Mouse (Mus musculus) layer of hippocampus, postnatal 25 days (tissue): Measurements from ENCODE around the gene Sc5d. TPM values are rescaled to one million over a fixed set of nuclear protein-coding genes. Genes with fewer than 3 reads are reported as not detected.

Experiments used
- DNase-seq, 2 experiments: peaks; one replicate each; pipeline ENCODE4 v3.0.0; 2022; ENCODE audit warnings: mixed read lengths in 2 of 2, low spot score in 1 of 2; ENCODE audit errors: extremely low spot score in 1 of 2
- total RNA-seq, 2 experiments: library from RNA; stranded (reverse); gene quantifications; 2 replicates each; pipeline ENCODE4 v1.2.3; 2021

Sc5d gene
- 10 to 100 TPM; 54.5 to 65.4 TPM for total RNA-seq

GRCm38 (mm10) chr9:42264145-42264544 lies at the start of gene Sc5d:
Sc5d (minus strand) TSS chr9:42264256.
- peak; percentile 85 to 91 for DNase-seq

- no peak for DNase-seq
Observed at GRCm38 (mm10) chr9:42311311-42311710, 47.3 kb upstream of the Sc5d start.

- no peak for DNase-seq
Observed at GRCm38 (mm10) chr9:42303894-42304293, 39.8 kb upstream of the Sc5d start.

- no peak for DNase-seq
Observed at GRCm38 (mm10) chr9:42301082-42301633, 37.1 kb upstream of the Sc5d start.

DNA sequence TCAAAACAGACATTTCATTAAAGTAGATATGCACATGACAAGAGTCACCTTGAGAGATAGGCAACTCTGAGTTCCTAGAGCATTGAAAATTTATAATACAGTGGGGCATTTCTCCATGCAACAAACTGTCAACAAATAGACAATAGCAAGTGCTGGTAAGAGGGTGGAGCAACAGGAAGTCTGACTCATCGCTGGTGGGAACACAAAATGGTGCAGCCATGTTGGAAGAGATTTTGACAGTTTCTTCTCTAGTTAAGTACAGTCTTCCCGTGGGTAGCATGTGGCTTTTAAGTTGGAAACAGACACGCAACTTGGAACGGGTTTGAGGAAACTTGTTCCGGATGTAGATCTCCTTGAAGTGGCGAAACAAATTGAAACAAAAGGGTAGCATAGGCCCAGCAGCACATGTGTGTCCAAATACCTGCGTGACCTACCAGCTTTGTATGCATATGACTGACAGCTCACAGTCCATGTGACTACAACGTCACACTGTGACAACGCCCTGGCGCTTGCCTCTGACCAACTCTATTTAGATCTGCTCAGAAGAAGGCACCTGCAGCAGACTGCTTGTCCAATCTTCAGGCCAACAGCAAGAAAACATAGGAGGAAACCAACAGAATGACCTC lies 32.4 kb upstream of the Sc5d start:
- no peak for DNase-seq

DNA sequence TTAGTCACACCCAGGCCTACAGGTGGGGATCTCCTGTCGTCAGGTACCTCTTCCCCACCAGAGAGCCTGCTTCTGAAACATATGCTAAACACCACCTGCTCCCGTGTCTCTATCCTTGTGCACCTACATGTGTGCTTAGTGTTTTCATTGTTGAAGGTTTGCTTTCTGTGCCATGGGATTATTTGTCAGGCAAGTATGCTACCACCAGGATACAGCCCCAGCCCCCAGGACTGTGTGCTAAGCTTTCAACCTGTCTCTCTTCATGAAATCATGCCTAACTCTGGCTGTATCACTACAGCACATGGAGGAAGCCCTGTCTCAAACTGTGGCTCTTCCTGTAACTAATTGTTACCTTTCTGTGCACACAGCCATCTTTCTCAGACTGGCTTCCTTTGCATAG lies 30.1 kb upstream of the Sc5d start:
- no peak for DNase-seq

DNA sequence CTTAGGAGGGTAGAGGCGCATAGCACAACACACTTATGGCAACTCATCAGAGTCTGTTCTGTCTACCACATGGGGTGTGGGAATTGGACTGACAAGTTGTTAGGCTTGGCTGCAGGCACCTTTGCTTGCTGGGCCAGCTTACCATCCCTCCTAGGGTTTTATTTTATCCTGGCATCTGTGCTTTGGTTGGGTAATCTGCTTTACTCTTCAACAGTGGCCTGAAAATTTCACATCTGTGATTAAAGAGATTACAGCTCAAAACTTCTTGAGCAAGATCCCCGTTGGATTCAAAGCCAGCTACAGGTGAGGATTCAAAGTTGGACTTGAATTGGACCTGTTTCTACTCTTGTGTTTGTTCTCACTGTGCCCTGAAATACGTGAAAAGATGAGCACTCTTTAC lies 29.5 kb upstream of the Sc5d start:
- no peak for DNase-seq

- no peak for DNase-seq
Observed at GRCm38 (mm10) chr9:42293051-42293450, 29.0 kb upstream of the Sc5d start.

- DNase-seq: no peak
Observed at GRCm38 (mm10) chr9:42279676-42280075, 15.6 kb upstream of the Sc5d start.

DNA sequence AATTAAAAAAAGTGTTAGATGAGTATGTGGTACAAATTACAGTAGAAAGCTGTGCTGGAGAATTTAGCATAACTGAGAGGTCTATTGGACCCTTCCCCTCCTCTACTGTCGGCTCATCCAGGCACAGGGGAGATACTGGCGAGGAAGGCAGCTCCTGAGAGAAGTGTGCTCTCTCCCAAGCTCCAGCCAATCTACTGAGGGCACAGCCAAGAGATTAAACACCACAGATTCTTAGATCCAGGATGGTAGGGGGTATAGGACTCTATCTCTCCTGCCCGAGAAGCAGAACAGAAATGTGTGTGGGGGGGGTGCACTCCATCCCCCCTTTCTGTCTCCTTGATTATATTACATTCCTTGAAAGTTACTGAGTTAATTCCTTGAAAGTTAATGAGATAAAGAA lies 14.0 kb upstream of the Sc5d start:
- DNase-seq: no peak

DNA sequence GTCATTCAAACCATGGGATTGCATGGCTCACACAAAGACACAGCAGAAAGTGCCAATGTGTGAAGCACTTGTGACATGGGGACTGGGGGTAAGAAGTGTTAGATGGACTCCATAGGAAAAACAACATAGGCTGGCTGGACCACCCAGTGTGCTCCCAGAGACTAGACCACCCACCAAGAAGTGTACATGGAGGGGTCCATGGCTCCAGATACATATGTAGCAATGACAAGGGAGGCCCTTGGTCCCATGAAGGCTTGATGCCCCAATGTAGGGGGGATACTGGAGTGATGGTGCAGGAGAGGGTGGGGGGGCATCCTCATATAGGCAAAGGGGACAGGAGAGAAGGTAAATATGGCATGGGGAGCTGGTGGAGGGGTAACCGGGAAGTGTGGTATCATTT lies 13.6 kb upstream of the Sc5d start:
- no peak for DNase-seq

- DNase-seq: no peak
Observed at GRCm38 (mm10) chr9:42277162-42277561, 13.1 kb upstream of the Sc5d start.

DNA sequence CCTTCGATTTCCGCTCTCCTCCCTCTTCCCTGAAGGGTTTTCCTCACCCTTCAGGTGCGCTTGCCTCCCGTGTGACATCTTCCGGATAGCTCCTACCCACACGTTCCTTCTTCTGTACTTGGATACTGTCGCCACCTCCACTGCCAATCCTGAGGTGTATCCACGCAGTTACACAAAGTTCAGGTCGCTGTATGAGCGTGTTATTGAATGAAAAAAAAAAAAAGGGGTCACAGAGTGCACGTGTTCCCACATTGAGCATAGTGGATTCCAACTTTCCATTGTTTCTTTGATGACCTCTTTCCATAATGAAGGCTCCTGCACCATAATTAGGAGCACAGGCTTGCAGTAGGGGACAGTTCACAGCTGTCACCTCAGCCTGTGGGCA lies 11.7 kb upstream of the Sc5d start:
- DNase-seq: no peak

- no peak for DNase-seq
Observed at GRCm38 (mm10) chr9:42275027-42275760, 11.1 kb upstream of the Sc5d start.

DNA sequence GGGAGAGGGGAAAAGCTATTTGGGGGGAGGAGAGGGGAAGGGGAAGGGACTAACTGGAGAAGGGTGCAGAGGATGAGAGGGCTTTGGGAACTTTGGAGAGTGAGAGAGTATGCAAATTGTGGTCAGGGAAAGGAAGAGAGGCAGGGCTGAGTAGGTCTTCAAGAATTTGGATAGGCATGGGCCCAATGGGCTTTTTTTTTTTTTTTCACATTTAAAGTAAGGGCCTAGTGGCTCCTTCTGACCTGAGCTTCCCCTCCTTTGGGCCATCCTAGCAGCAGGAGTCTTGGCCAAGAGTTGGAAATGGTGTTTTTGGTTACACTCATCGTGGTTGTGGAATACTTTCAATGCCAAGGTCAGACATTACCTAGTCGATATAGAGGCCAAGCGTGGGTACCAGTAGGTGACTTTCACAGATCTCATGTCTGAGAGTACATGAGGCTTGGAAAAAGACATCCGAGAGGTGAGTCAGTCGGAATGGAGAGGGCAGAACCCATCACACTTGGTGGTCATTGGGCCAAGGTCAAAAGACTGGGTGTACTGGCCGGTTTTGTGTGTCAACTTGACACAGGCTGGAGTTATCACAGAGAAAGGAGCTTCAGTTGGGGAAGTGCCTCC lies 9.7 kb upstream of the Sc5d start:
- DNase-seq: no peak

DNA sequence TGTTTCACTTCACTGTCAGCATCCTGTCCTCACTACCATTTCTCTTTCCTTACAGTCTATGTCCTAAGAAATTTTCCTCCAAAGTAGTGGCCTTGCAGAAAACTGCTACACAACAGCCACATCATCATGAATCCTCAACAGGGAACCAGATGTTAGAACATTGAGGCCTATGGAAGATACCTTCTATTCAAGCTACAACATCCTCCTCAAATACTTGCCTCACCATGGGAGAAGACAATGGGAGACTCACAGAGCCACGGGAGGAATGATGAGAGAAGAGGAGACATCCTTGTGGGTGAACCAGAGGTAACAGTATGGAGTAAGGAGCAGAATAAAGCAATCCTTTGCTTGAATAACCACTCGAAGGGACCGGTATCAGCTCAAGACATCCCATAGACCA lies 9.1 kb upstream of the Sc5d start:
- DNase-seq: no peak

DNA sequence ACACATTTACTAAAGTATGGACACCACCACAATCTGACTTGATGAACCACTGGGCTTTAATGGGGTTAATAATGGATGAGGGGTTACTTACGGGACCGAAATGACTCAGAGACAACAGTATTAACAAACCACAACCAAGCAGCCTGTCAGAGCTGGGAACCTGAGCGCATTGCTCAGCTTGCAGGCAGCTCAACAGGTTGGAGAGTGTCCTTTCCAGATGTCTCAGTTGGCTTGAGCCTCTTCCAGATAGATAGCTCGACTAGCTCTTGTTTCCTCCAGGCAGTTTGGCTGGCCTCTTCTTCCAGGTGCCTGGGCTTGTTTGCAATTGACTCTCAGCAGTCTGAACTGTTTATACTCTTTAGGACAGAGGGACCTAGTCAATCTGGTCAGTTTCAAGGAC lies 8.6 kb upstream of the Sc5d start:
- DNase-seq: no peak

GRCm38 (mm10) chr9:42271456-42271855 lies 7.4 kb upstream of the Sc5d start:
- DNase-seq: no peak

DNA sequence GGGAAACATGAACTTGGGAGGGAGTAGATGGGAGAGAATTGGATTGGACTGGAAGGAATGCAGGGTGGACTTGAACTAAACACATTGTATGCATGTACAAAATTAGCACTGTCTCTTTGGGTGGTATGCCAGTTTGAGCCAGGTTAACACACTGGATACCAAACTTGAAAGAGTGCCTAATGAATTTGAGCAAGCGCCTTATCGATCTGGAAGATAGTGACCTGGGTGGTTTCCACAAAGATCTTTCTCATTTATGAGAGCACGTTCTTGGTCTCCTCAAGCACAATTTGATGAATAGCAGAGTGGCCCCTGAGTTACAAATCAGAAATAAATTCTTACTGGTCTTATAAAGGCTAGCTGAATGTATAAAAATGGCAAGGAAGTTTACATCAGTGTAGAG lies 6.6 kb upstream of the Sc5d start:
- no peak for DNase-seq

DNA sequence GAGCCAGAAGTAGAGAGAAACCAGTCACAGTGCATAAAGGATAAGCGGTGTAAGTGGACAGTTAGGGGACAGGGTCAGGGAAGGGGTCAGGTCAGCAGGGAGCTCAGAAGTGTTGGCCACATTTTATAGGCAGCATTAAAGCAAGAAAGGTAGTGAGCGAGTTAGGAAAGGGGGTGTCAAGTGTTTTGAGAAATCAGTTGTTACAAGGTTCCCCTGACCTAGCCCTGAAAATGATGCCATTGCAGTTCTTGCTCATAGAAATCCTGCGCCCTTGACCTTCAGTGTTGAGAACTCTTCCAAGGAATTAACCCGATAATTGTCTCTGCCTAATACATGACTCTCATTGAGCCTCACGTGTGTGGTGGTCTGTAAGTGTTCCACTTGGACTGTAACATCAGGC lies 6.0 kb upstream of the Sc5d start:
- no peak for DNase-seq

DNA sequence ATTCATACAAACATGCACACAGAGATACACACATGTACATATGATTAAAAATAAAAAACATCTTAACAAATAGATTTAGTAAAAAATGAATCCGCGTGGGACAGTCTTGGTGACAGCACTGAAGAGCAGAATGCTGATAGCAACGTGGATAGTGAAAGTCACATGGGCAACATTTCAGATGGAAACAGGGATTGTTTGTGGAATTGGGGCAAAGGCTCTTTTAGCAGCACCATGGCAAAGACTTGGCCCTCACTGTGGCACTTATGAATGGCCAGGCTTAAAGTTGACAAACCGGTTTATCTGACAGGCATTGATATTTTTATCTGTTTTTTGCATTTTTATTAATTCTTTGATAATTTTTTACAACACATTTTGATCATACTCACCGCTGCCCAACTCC lies 4.3 kb upstream of the Sc5d start:
- DNase-seq: no peak

DNA sequence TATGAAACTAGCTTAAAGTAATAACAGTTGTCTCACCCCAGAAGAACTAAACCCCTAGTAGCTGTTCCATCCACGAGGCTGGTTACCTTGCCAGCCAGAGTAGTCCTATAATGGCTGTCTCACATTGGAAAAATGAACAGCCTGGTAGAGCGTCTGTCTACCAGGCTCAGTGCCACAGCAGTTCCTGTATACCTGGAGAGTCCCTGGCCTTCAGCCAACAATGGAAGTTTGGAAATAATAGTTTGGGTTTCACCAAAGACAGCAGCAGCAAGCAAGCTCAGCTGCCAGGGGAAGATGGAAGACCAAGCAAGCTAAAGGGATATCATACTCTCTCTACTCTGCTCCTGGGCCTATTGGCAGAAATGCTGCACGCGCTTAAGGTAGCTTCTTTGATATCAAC lies 1.3 kb upstream of the Sc5d start:
- DNase-seq: no peak
